Mouse (Mus musculus): ENCODE measurements around the gene Sema6b.

Sema6b gene

GRCm38 (mm10) chr17:56139858-56140595, at the start of gene Sema6b:
Gene Sema6b, minus strand, starts transcription at chr17:56140343.
- peak; percentile 54 for DNase-seq (ENCODE audit: low read depth, low spot score)

GRCm38 (mm10) chr17:56185281-56186141, 45.4 kb upstream of the Sema6b start:
- no peak for DNase-seq (ENCODE audit: low read depth, low spot score)

GRCm38 (mm10) chr17:56183658-56184103, 43.5 kb upstream of the Sema6b start, which contains the start of gene Mydgf:
Gene Mydgf, minus strand, starts transcription at chr17:56183920.
- DNase-seq (ENCODE audit: low read depth, low spot score): peak; percentile 98

GRCm38 (mm10) chr17:56182975-56183657, 43.0 kb upstream of the Sema6b start:
- peak; percentile 21 for DNase-seq (ENCODE audit: low read depth, low spot score)

GRCm38 (mm10) chr17:56175416-56175815, 35.3 kb upstream of the Sema6b start:
- no peak for DNase-seq (ENCODE audit: low read depth, low spot score)

- DNase-seq (ENCODE audit: low read depth, low spot score): no peak
Measured at GRCm38 (mm10) chr17:56173401-56174046, 33.4 kb upstream of the Sema6b start.

GRCm38 (mm10) chr17:56171881-56172280, 31.7 kb upstream of the Sema6b start:
- no peak for DNase-seq (ENCODE audit: low read depth, low spot score)

GRCm38 (mm10) chr17:56171456-56171855, 31.3 kb upstream of the Sema6b start:
- DNase-seq (ENCODE audit: low read depth, low spot score): no peak

- DNase-seq (ENCODE audit: low read depth, low spot score): no peak
Measured at GRCm38 (mm10) chr17:56170636-56171035, 30.5 kb upstream of the Sema6b start.

GRCm38 (mm10) chr17:56169830-56170229, 29.7 kb upstream of the Sema6b start:
- peak; percentile 34 for DNase-seq (ENCODE audit: low read depth, low spot score)

- DNase-seq (ENCODE audit: low read depth, low spot score): no peak
Measured at GRCm38 (mm10) chr17:56165671-56166070, 25.5 kb upstream of the Sema6b start.

GRCm38 (mm10) chr17:56164510-56164909, 24.4 kb upstream of the Sema6b start:
- no peak for DNase-seq (ENCODE audit: low read depth, low spot score)

- peak; percentile 89 for DNase-seq (ENCODE audit: low read depth, low spot score)
Measured at GRCm38 (mm10) chr17:56163523-56164102, 23.5 kb upstream of the Sema6b start.

- DNase-seq (ENCODE audit: low read depth, low spot score): peak; percentile 96
Measured at GRCm38 (mm10) chr17:56162231-56162774, 22.2 kb upstream of the Sema6b start, which contains the start of gene Tnfaip8l1. Gene Tnfaip8l1, plus strand, starts transcription at chr17:56162477.

GRCm38 (mm10) chr17:56159729-56160128, 19.6 kb upstream of the Sema6b start:
- peak; percentile 68 for DNase-seq (ENCODE audit: low read depth, low spot score)

GRCm38 (mm10) chr17:56153643-56154042, 13.5 kb upstream of the Sema6b start:
- DNase-seq (ENCODE audit: low read depth, low spot score): no peak

- DNase-seq (ENCODE audit: low read depth, low spot score): no peak
Measured at GRCm38 (mm10) chr17:56149897-56150296, 9.8 kb upstream of the Sema6b start.

- DNase-seq (ENCODE audit: low read depth, low spot score): no peak
Measured at GRCm38 (mm10) chr17:56148790-56149618, 8.9 kb upstream of the Sema6b start.

- no peak for DNase-seq (ENCODE audit: low read depth, low spot score)
Measured at GRCm38 (mm10) chr17:56148280-56148679, 8.1 kb upstream of the Sema6b start.

- no peak for DNase-seq (ENCODE audit: low read depth, low spot score)
Measured at GRCm38 (mm10) chr17:56147420-56147819, 7.3 kb upstream of the Sema6b start.

All from CD4-positive, CD25-positive, alpha-beta regulatory T cell, adult 2 months (primary cell).